Mouse (Mus musculus): Measurements from ENCODE around the gene Prkrip1. TPM values are rescaled to one million over a fixed set of nuclear protein-coding genes. Genes with fewer than 3 reads are reported as not detected.

Prkrip1 gene
- polyA plus RNA-seq, 1 experiment from 2014 or later: 51.3 TPM

Other genes with a start within 250 kb of the Prkrip1 start
- gene Ssc4d, start 224.4 kb downstream of the Prkrip1 start, polyA plus RNA-seq (2015; fragmentation: Nextera tagmentation; extraction: Ambion mirVana): 9.6 and 10.1 TPM in 2 replicates
- gene Zp3, start 218.9 kb downstream of the Prkrip1 start, polyA plus RNA-seq (2015; fragmentation: Nextera tagmentation; extraction: Ambion mirVana): 0.30 TPM in 1 of 2 replicates, not detected in the other
- 29.4 and 29.9 TPM in 2 replicates for gene Dtx2, start 204.2 kb downstream of the Prkrip1 start, polyA plus RNA-seq (2015; fragmentation: Nextera tagmentation; extraction: Ambion mirVana)
- 2.6 and 5.9 TPM in 2 replicates for gene Upk3b, start 160.5 kb downstream of the Prkrip1 start, polyA plus RNA-seq (2015; fragmentation: Nextera tagmentation; extraction: Ambion mirVana)
- 2.8 and 3.2 TPM in 2 replicates for gene Upk3bl, start 144.5 kb downstream of the Prkrip1 start, polyA plus RNA-seq (2015; fragmentation: Nextera tagmentation; extraction: Ambion mirVana)
- gene Rasa4, start 115.0 kb downstream of the Prkrip1 start, polyA plus RNA-seq (2015; fragmentation: Nextera tagmentation; extraction: Ambion mirVana): 15.4 and 18.5 TPM in 2 replicates
- gene Polr2j, start 82.3 kb downstream of the Prkrip1 start, polyA plus RNA-seq (2015; fragmentation: Nextera tagmentation; extraction: Ambion mirVana): 249 and 260 TPM in 2 replicates
- 33.6 and 40.2 TPM in 2 replicates for gene Lrwd1, start 62.9 kb downstream of the Prkrip1 start, polyA plus RNA-seq (2015; fragmentation: Nextera tagmentation; extraction: Ambion mirVana)
- 15.7 and 16.9 TPM in 2 replicates for gene Alkbh4, start 62.8 kb downstream of the Prkrip1 start, polyA plus RNA-seq (2015; fragmentation: Nextera tagmentation; extraction: Ambion mirVana)
- 6.0 and 6.3 TPM in 2 replicates for gene Orai2, start 28.2 kb downstream of the Prkrip1 start, polyA plus RNA-seq (2015; fragmentation: Nextera tagmentation; extraction: Ambion mirVana)
- 5.0 and 5.2 TPM in 2 replicates for gene Sh2b2, start 47.6 kb upstream of the Prkrip1 start, polyA plus RNA-seq (2015; fragmentation: Nextera tagmentation; extraction: Ambion mirVana)

Measured in kidney, embryonic 15.5 days (tissue).